Mouse (Mus musculus): Measurements from ENCODE around the gene Qars. TPM values are rescaled to one million over a fixed set of nuclear protein-coding genes. Genes with fewer than 3 reads are reported as not detected.

Qars gene
- total RNA-seq, 4 experiments from 2014 or later = 78.3 to 95.4 (median 86.8) TPM

- no peak for DNase-seq (ENCODE audit: low spot score in 2 of 2)
Measured at GRCm38 (mm10) chr9:108530954-108531353, 23.4 kb downstream of the Qars start.

GRCm38 (mm10) chr9:108531496-108531895 is 24.0 kb downstream of the Qars start:
- DNase-seq (ENCODE audit: low spot score in 2 of 2) = no peak

DNA sequence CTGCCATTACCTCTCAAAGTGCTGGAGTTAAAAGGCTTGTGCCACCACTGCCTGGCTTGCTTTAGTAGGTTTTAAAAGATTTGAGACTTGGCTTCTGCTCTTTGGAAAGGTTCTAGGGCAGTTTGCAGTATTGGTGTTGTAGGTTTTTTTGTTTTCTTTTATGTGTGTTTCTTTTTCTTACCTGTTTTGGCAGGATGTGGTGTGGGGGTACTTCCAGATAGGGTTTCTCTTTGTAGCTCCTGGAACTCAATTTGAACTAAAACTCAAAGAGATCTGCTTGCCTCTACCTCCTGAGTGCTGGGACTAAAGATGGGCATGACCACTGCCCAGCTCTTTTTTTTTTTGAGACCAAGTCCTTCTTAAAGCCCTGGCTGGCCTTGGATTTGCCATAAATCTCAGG is 33.3 kb downstream of the Qars start:
- DNase-seq (ENCODE audit: low spot score in 2 of 2) = no peak

- DNase-seq (ENCODE audit: low spot score in 2 of 2) = no peak
Measured at GRCm38 (mm10) chr9:108545986-108546385, 38.5 kb downstream of the Qars start.

DNA sequence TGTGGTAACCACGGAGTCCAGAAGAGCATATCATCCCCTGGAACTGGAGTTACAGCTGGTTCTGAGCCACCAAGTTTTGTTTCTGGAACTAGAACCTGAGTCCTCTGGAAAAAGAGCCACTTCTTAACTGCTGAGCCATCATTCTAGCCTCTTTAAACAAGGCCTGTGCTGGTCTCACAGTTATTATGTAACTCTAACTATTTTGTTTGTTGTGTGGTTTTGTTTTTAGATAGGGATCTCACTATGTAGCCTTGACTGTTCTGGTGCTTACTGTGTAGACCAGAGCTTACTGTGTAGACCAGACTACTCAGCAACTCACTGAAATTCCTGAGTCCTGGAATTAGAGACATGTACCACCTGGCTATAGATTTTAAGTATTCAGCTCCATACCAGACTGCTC is 39.4 kb downstream of the Qars start:
- DNase-seq (ENCODE audit: low spot score in 2 of 2) = no peak

- DNase-seq (ENCODE audit: low spot score in 2 of 2) = no peak
Measured at GRCm38 (mm10) chr9:108559169-108559568, 51.7 kb downstream of the Qars start.

DNA sequence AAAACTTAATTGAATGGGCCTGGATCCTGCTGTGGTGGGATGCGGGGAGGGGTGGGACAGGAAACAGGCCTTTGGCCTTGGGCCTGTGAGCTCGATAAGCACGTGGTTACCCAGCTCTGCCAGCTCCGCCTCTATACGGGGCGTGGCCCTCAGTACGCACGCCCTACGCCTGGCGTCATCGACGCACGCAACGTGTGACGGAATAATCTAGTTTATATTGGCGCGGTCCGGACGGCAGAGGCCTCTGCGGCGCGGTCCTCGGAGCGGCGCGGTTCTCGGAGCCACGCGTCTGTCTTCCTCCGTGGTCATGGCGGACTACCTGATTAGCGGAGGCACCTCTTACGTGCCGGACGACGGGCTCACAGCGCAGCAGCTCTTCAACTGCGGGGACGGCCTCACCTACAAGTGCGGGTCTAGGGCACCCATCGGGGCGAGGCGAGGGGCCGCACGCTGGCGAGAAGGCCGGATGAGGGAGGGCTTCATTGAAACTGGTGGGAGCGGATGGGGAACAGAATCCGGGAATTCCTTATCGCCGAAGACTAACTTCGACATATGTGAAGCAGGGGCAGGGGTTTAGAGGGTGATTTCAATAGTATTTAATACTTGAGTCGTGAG is 52.8 kb downstream of the Qars start, which contains the start of gene Impdh2:
Gene Impdh2, plus strand, starts transcription at position 60 of the 615 bp plus-strand sequence.
- DNase-seq (ENCODE audit: low spot score in 2 of 2) = peak; percentile 85 to 93

GRCm38 (mm10) chr9:108563671-108564070 is 56.2 kb downstream of the Qars start:
- DNase-seq (ENCODE audit: low spot score in 2 of 2) = no peak

DNA sequence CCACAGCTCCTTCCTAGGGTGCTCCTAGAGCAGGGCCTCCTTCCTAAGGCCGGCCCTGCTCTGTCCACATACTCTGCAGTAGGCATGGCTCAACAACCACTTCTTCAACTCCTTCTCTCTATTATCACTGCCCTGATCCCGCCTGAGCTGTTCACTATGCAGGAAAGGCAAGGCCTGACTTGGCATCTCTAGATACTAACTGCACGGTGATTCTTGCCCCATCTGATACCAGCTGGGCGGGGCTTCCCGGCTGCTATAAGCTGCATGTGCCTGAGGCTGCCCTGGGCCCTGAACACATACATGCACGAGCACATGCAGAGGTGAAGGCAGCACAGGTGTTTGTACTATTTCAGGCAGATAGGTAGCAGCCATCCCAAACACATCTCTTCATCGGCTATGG is 56.6 kb downstream of the Qars start:
- DNase-seq (ENCODE audit: low spot score in 2 of 2) = no peak

Other genes starting within 250 kb of the Qars start
- gene Dag1, start 243.7 kb upstream of the Qars start, total RNA-seq (2022) = 10 to 100 TPM; 73.1 to 79.5 (median 76.8) TPM
- 100 to 1,000 TPM; 133 to 145 (median 139) TPM for gene Nicn1, start 217.3 kb upstream of the Qars start, total RNA-seq (2022)
- gene Amt, start 210.9 kb upstream of the Qars start, total RNA-seq (2022) = 10 to 100 TPM; 26.3 to 32.2 (median 28.2) TPM
- 100 to 1,000 TPM; 164 to 176 (median 168) TPM for gene Rhoa, start 201.6 kb upstream of the Qars start, total RNA-seq (2022)
- gene Tcta, start 201.5 kb upstream of the Qars start, total RNA-seq (2022) = 10 to 100 TPM; 37.0 to 40.4 (median 39.4) TPM
- gene Gpx1, start 168.8 kb upstream of the Qars start, total RNA-seq (2022) = 100 to 1,000 TPM in 3 of 4 experiments, 10 to 100 TPM in 1; 97.3 to 121 (median 112) TPM
- gene Usp4, start 159.9 kb upstream of the Qars start, total RNA-seq (2022) = 100 to 1,000 TPM; 103 to 109 (median 105) TPM
- 1 to 10 TPM in 3 of 4 experiments, under 1 TPM in 1; 0.81 to 2.0 (median 1.8) TPM for gene 1700102P08Rik, start 114.9 kb upstream of the Qars start, total RNA-seq (2022)
- under 1 TPM; 0.15 to 0.37 (median 0.22) TPM for gene Ccdc36, start 79.2 kb upstream of the Qars start, total RNA-seq (2022)
- not detected for gene BC048562, start 71.2 kb upstream of the Qars start, total RNA-seq (2022)
- gene Ccdc71, start 47.2 kb upstream of the Qars start, total RNA-seq (2022) = 10 to 100 TPM; 35.8 to 46.5 (median 38.4) TPM
- gene Klhdc8b, start 46.1 kb upstream of the Qars start, total RNA-seq (2022) = 10 to 100 TPM; 28.8 to 38.0 (median 34.0) TPM
- gene Lamb2, start 28.0 kb upstream of the Qars start, total RNA-seq (2022) = 10 to 100 TPM; 28.0 to 35.7 (median 30.8) TPM
- 100 to 1,000 TPM; 116 to 140 (median 127) TPM for gene Usp19, start 17.1 kb upstream of the Qars start, total RNA-seq (2022)
- gene Qrich1, start 9.1 kb downstream of the Qars start, total RNA-seq (2022) = 100 to 1,000 TPM; 140 to 158 (median 155) TPM
- gene Impdh2, start 52.6 kb downstream of the Qars start, total RNA-seq (2022) = 10 to 100 TPM; 43.7 to 54.7 (median 50.7) TPM
- gene Ndufaf3, start 59.7 kb downstream of the Qars start, total RNA-seq (2022) = 10 to 100 TPM; 67.2 to 77.5 (median 73.4) TPM
- 10 to 100 TPM; 68.8 to 86.5 (median 73.5) TPM for gene Dalrd3, start 62.2 kb downstream of the Qars start, total RNA-seq (2022)
- 100 to 1,000 TPM; 129 to 151 (median 133) TPM for gene Wdr6, start 71.0 kb downstream of the Qars start, total RNA-seq (2022)
- 10 to 100 TPM; 87.5 to 98.6 (median 93.9) TPM for gene P4htm, start 90.0 kb downstream of the Qars start, total RNA-seq (2022)
- 10 to 100 TPM; 51.8 to 55.6 (median 54.2) TPM for gene Arih2, start 141.7 kb downstream of the Qars start, total RNA-seq (2022)
- gene Slc25a20, start 154.4 kb downstream of the Qars start, total RNA-seq (2022) = 10 to 100 TPM; 11.1 to 15.8 (median 13.6) TPM
- gene Prkar2a, start 181.6 kb downstream of the Qars start, total RNA-seq (2022) = 10 to 100 TPM; 45.9 to 52.1 (median 49.3) TPM

All from left cerebral cortex, adult 8-10 months (tissue).